Mouse (Mus musculus) cerebellum, adult 2 months (tissue): Measurements from ENCODE around the gene Ezh1.

Experiments
- CTCF ChIP-seq: fragments of 200-500 bp; IDR thresholded peaks from 2 replicates; pipeline ENCODE4 v1.5.1; 2011; ENCODE audit warnings: low read depth, mild to moderate bottlenecking, control low read depth, low read length, moderate library complexity, borderline replicate concordance; ENCODE audit not compliant: insufficient read depth
- POLR2A ChIP-seq: fragments of 200-500 bp; IDR thresholded peaks from 2 replicates; pipeline ENCODE4 v1.6.1; 2011; ENCODE audit warnings: low read length, control low read depth, borderline replicate concordance; ENCODE audit not compliant: insufficient read depth

GRCm38 (mm10) chr11:101224337-101224736 is 1.9 kb downstream of the Ezh1 start:
- TF ChIP-seq POLR2A, result no peak
- no peak for TF ChIP-seq CTCF
